Mouse (Mus musculus) forebrain, embryonic 13.5 days (tissue): ENCODE results near the gene Chka. TPM values are rescaled to one million over a fixed set of nuclear protein-coding genes. Genes with fewer than 3 reads are reported as not detected.
A peak's percentile ranks its signal among the peaks of the same experiment; 100 is the strongest.

ENCODE experiments used
- ATAC-seq: fragments of 200-750 bp; cut with Nextera tagmentation; 2 replicates; pipeline ENCODE4 v1.8.0; 2017
- H3K27ac ChIP-seq: fragments of 300-500 bp; sonication (generic); 2 replicates; pipeline ENCODE4 v1.5.1; 2015; ENCODE audit warnings: inconsistent platforms, mild to moderate bottlenecking, moderate library complexity
- H3K27me3 ChIP-seq: fragments of 300-500 bp; sonication (generic); 2 replicates; pipeline ENCODE4 v1.6.1; 2015; ENCODE audit warnings: mild to moderate bottlenecking, inconsistent platforms
- H3K36me3 ChIP-seq: fragments of 300-500 bp; sonication (generic); 2 replicates; pipeline ENCODE4 v1.6.1; 2015; ENCODE audit warnings: mild to moderate bottlenecking, inconsistent platforms; ENCODE audit not compliant: poor library complexity, severe bottlenecking
- H3K4me1 ChIP-seq: fragments of 300-500 bp; sonication (generic); 2 replicates; pipeline ENCODE4 v1.6.1; 2015; ENCODE audit warnings: inconsistent platforms
- H3K4me2 ChIP-seq: fragments of 300-500 bp; sonication (generic); 2 replicates; pipeline ENCODE4 v1.6.1; 2015; ENCODE audit warnings: inconsistent platforms, mild to moderate bottlenecking, moderate library complexity
- H3K4me3 ChIP-seq: fragments of 300-500 bp; sonication (generic); 2 replicates; pipeline ENCODE4 v1.5.1; 2015; ENCODE audit warnings: mild to moderate bottlenecking, inconsistent platforms
- H3K9ac ChIP-seq: fragments of 300-500 bp; sonication (generic); 2 replicates; pipeline ENCODE4 v1.6.1; 2015; ENCODE audit warnings: mild to moderate bottlenecking, inconsistent platforms
- H3K9me3 ChIP-seq: fragments of 300-500 bp; sonication (generic); replicated peaks from 2 replicates; pipeline ENCODE4 v1.6.1; 2016; ENCODE audit warnings: inconsistent platforms
- WGBS: fragments of 180-500 bp; shearing (Covaris S2); methylation state at CpG from one replicate; pipeline ENCODE4 v1.1.7; 2015; 5-methylcytosine and 5-hydroxymethylcytosine counted together
- polyA plus RNA-seq: library from polyadenylated mRNA; unstranded; fragments of >200 nt; fragmentation: Nextera tagmentation; extraction: Ambion mirVana; gene quantifications from 2 replicates; pipeline ENCODE4 v1.2.1, GENCODE M21; 2015

Chka gene
- polyA plus RNA-seq, 1 experiment from 2014 or later, result 54.8 TPM

DNA sequence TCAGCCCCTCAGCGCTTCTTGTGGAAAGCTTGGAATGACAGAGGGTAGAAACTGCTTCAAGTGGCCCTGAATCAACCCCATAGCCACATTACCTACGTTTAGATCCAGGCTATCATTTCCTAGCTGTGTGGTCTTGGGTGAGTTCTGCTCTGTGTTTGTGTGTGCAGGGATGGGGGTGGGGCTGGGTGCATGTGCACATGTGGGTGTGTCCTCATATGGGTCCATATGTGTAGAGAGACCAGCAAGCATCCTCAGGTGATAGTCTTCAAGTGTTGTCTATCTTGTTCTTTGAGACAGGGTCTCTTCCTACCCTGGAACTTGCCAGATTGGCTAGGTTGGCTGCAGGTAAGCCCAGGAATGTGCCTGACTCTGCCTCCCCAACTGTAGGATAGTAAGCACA, 2.3 kb upstream of the Chka start:
- no peak overlapping the region for H3K27ac ChIP-seq
- no peaks in the 10 kb centered on the region for H3K9me3 ChIP-seq
- H3K9ac ChIP-seq, result no peak overlapping the region
- no peak overlapping the region for H3K4me2 ChIP-seq
- no peaks in the 10 kb centered on the region for H3K36me3 ChIP-seq
- H3K4me3 ChIP-seq, result no peak overlapping the region
- 87% methylated on average over 2 of the region's 2 CpGs for WGBS
- no peaks in the 10 kb centered on the region for H3K27me3 ChIP-seq
- peaks cover 21% of the 10 kb centered on the region for H3K4me1 ChIP-seq
- no peak for ATAC-seq

DNA sequence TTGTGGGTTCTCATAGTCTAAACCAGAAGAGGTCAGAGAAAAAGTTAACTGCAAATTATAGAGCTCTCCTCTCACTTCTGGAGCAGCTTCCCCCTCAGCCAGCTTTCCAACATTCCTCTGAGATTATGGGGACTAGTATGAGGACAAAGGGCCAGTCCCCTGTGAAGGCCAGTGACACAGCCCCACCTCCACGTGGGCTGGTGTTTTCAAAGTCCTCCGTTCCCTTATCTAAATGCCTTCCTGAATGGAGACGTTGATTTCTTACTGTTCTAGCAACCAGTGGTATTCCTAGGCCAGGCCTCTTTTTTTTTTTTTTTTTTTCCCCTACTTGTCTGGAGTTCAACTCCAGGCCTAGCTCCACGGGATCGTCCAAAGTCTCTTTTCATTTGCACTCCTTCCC, 1.5 kb upstream of the Chka start:
- no peak for ATAC-seq
- Histone ChIP-seq H3K27me3 (no peaks in the 10 kb centered on the region), H3K4me1 (peaks cover 26% of the 10 kb centered on the region), H3K36me3 (no peaks in the 10 kb centered on the region), H3K4me3 (no peak overlapping the region), H3K9ac (no peak overlapping the region), H3K4me2 (no peak overlapping the region), H3K9me3 (no peaks in the 10 kb centered on the region), H3K27ac (no peak overlapping the region)
- 42% methylated on average over 5 of the region's 5 CpGs for WGBS

DNA sequence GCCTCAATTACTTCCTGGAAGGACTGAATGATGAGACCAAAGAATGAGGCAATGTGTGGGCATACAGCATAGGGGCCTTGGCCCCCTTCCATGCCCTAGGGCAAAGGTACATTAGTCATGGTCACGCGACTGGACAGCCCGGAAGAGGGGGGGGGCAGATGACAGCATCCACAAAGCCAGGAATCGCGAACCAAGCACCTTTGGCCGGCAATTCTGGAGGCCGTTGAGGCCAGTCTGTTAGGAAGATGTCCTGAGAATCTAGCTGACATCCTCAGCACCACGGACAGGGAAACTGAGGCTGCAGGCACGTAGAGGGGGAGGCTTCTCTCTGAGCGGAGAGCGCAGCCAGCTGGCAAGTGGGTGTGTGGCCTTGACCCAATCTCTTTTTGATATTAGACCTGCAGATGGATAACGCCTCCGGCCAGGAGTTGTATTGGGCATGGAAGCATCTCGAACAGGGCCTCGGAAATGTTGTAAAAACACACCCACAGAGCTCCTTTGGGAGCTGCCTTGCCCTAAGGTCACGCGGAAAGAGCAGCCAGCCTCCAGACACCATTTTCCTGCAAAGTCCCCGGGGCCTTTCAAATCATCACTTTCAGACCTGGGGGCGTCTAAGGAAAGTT, 615 bp upstream of the Chka start:
- no peak for ATAC-seq
- Histone ChIP-seq H3K27me3 (no peaks in the 10 kb centered on the region), H3K4me2 (peak overlapping the region; percentile 70), H3K36me3 (no peaks in the 10 kb centered on the region), H3K9ac (peak overlapping the region; percentile 85), H3K9me3 (no peaks in the 10 kb centered on the region), H3K27ac (peak overlapping the region; percentile 98), H3K4me3 (peak overlapping the region; percentile 82), H3K4me1 (peaks cover 34% of the 10 kb centered on the region)
- 7% methylated on average over 19 of the region's 19 CpGs for WGBS

DNA sequence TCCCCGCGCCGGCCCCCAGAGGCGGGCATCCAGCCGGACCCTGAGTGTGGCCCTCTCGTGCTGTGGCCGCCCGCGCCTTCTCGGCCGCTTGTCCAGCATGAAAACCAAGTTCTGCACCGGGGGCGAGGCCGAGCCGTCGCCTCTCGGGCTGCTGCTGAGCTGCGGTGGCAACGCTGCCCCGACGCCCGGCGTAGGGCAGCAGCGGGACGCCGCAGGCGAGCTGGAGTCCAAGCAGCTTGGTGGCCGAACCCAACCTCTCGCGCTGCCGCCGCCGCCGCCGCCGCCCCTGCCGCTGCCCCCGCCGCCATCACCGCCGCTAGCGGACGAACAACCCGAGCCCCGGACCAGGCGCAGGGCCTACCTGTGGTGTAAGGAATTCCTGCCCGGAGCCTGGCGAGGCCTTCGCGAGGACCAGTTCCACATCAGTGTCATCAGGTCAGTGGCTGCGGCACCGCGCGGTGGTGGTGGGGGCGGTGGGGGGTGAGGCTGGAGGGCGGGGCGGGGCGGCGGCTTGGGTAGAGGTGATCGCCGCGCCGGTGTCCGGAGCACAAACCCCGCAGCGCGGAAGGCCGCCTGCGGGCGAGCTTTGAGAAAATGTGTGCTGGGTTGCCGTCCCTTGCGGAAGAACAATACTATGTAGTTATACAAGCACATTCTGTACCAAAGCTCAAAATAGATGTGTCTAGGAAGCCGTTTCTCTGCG, 557 bp downstream of the Chka start:
- WGBS, result 1% methylated on average over 71 of the region's 74 CpGs
- H3K9ac ChIP-seq, result peak overlapping the region; percentile 85
- peak overlapping the region; percentile 82 for H3K4me3 ChIP-seq
- peak overlapping the region; percentile 98 for H3K27ac ChIP-seq
- H3K36me3 ChIP-seq, result no peaks in the 10 kb centered on the region
- peak overlapping the region; percentile 70 for H3K4me2 ChIP-seq
- no peaks in the 10 kb centered on the region for H3K9me3 ChIP-seq
- peak; percentile 43 for ATAC-seq
- peaks cover 38% of the 10 kb centered on the region for H3K4me1 ChIP-seq
- no peaks in the 10 kb centered on the region for H3K27me3 ChIP-seq

DNA sequence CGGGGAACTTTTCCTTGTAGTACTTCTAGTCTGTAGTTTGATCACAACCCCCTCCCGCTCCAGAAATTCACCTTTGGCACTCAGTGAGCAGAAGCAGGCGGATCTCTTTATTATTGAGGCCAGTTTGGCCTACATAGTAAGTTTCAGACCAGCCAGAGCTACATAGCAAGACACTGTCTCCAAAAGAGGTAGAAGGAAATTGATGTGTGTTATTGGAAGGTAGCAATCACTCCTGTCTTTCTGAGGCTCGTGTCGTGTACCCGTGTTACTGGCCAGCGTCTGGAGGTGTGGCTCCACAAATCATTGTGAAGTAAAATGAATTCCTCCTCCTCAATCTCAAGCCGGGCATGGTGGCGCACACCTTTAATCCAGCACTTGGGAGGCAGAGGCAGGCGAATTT, 1.5 kb downstream of the Chka start:
- Histone ChIP-seq H3K4me1 (peaks cover 42% of the 10 kb centered on the region), H3K4me2 (peak overlapping the region; percentile 70)

DNA sequence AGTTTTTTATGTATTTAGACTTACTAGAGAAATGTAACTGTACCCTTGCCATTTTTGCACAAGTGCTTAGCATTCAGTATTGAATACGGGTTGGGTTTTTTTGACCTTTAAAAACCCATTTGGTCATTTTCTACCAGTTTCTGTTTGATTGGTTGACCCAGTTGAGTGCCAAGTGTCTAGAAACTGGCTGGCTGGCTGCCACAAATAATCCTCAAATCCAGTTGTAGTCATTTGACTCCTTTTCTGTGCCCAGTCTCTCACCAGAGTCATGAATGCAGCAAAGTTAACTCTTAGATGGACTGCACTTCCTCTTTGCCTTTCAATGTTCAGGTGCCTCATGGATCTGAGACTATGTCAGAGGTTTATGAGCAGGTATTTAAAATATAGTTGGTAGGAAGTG, 2.3 kb downstream of the Chka start:
- Histone ChIP-seq H3K27me3 (no peaks in the 10 kb centered on the region), H3K9me3 (no peaks in the 10 kb centered on the region), H3K4me3 (no peak overlapping the region), H3K27ac (no peak overlapping the region), H3K36me3 (no peaks in the 10 kb centered on the region), H3K9ac (no peak overlapping the region), H3K4me2 (peak overlapping the region; percentile 70; the same call in 1 of the 2 replicates), H3K4me1 (peaks cover 42% of the 10 kb centered on the region)
- no peak for ATAC-seq
- WGBS, result 85% methylated on average over 1 of the region's 1 CpGs

More for the DNA sequence above, 1.5 kb downstream of the Chka start:
- H3K36me3 ChIP-seq, result no peaks in the 10 kb centered on the region
- no peaks in the 10 kb centered on the region for H3K27me3 ChIP-seq
- no peak overlapping the region for H3K9ac ChIP-seq
- no peak for ATAC-seq
- no peak overlapping the region for H3K27ac ChIP-seq
- no peaks in the 10 kb centered on the region for H3K9me3 ChIP-seq
- H3K4me3 ChIP-seq, result peak overlapping the region; percentile 82
- 90% methylated on average over 10 of the region's 10 CpGs for WGBS

DNA sequence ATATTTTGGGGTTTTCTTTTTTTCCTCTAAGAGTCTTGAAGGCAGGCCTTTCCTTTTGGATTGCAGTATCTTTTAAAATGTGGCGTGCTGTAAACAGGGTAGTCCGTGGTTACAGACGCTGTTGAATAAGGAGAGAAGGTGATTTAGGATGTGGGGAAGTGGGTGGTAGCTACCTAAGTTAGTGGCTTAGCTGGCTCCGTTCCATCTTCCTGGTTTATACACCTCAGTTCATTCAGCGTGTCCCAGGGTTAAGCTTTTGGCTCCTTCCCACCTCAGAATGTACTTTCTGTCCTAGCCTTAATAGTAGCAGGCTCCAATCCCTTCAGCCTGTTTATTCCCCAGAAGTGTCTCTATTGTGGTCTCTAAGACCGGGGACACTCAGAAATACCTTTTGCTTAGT, 3.5 kb downstream of the Chka start:
- ATAC-seq, result no peak
- H3K4me3 ChIP-seq, result no peak overlapping the region
- H3K9me3 ChIP-seq, result no peaks in the 10 kb centered on the region
- no peak overlapping the region for H3K9ac ChIP-seq
- H3K4me2 ChIP-seq, result peak overlapping the region; percentile 12
- no peak overlapping the region for H3K27ac ChIP-seq
- WGBS, result 64% methylated on average over 6 of the region's 6 CpGs
- no peaks in the 10 kb centered on the region for H3K36me3 ChIP-seq
- peaks cover 42% of the 10 kb centered on the region for H3K4me1 ChIP-seq
- no peaks in the 10 kb centered on the region for H3K27me3 ChIP-seq

DNA sequence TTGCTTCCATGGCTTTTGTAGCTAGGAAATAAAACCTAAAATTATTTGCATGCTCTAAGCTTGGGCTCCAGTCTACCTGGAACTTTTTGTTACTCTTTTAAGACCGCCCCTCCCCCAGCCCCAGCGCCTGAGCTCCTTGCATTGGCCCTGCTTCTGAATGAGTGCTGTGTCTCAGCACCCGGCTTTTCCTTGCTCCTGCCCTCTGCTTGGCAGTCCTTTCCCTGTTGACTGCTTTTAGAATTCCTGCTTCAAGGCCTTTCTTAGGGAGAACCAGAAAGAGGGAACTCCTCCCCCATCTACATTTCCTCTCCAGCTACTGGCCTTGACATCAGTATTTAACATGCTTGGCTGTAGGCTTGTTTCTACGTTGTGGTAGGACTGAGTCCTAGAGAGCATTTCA, 4.0 kb downstream of the Chka start:
- Histone ChIP-seq H3K4me1 (peaks cover 41% of the 10 kb centered on the region), H3K9ac (no peak overlapping the region), H3K4me3 (no peak overlapping the region), H3K9me3 (no peaks in the 10 kb centered on the region), H3K27ac (no peak overlapping the region), H3K4me2 (peak overlapping the region; percentile 12; the same call in 1 of the 2 replicates), H3K36me3 (peaks cover under 1% of the 10 kb centered on the region; the same call in 1 of the 2 replicates), H3K27me3 (no peaks in the 10 kb centered on the region)
- 22% methylated on average over 4 of the region's 4 CpGs for WGBS
- ATAC-seq, result no peak

DNA sequence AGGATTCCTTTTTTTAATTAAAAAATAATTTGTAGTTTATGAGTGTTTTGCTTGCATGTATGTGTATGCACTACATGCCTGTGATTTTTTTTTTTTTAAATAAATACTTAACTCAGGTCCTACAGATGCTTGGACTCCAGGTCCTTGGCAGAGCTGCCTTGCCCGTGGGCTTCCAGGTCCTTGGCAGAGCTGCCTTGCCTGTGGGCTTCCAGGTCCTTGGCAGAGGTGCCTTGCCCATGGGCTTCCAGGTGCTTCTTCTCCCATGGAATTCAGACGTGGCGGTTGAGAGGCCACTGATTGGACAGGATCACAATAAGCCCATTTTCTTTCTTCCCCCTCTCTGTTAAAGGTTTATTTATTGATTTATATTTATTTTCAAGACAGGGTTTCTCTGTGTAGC, 5.6 kb downstream of the Chka start:
- H3K9ac ChIP-seq, result no peak overlapping the region
- H3K27ac ChIP-seq, result no peak overlapping the region
- H3K4me3 ChIP-seq, result no peak overlapping the region
- no peaks in the 10 kb centered on the region for H3K9me3 ChIP-seq
- H3K4me2 ChIP-seq, result no peak overlapping the region
- H3K4me1 ChIP-seq, result peaks cover 34% of the 10 kb centered on the region
- H3K27me3 ChIP-seq, result no peaks in the 10 kb centered on the region
- WGBS, result 86% methylated on average over 3 of the region's 3 CpGs
- H3K36me3 ChIP-seq, result peaks cover 5% of the 10 kb centered on the region; the same call in 1 of the 2 replicates
- no peak for ATAC-seq

DNA sequence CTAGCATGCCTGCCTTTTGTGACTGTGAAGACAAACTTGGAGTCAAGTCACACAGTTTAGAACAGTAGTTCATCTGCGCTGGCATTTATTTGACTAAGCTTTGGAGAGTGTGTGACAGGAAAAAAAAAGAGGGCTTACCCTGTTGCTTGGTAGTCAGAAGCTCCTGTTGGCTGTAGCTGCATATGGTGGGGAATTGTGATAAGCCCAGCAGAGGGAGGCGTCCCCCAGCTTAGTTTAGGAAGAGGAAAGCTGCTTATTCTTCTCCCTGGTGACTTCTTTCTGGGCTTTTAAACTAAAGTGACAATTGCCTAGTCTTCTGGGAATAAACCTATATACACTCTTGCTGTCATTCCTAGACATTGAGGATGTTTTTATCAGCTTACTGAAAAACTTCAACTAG, 11.1 kb downstream of the Chka start:
- Histone ChIP-seq H3K27ac (no peak overlapping the region), H3K27me3 (no peaks in the 10 kb centered on the region), H3K4me3 (no peak overlapping the region), H3K36me3 (peaks cover 29% of the 10 kb centered on the region), H3K9ac (no peak overlapping the region), H3K9me3 (no peaks in the 10 kb centered on the region), H3K4me2 (no peak overlapping the region), H3K4me1 (no peaks in the 10 kb centered on the region)
- 83% methylated on average over 2 of the region's 2 CpGs for WGBS
- no peak for ATAC-seq

DNA sequence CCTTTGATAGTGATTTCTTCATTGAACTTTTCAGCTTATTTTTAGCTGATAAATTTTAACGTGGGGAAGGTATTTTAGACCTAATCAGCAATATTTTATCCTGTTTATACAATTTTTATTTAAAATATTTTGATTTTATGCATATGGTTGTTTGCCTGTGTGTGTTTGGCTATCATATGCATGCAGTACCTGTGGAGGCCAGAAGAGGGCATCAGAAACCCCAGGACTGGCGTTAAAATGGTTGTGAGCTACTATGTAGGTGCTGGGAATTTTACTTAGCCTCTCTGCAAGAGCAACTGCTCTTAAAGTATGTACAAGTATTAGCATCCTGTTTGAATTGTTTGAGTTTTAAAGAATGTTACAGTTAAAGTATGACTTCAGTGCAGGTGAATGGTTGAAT, 13.4 kb downstream of the Chka start:
- 83% methylated on average over 2 of the region's 2 CpGs for WGBS
- H3K4me1 ChIP-seq, result no peaks in the 10 kb centered on the region
- no peak overlapping the region for H3K9ac ChIP-seq
- H3K9me3 ChIP-seq, result no peaks in the 10 kb centered on the region
- no peaks in the 10 kb centered on the region for H3K27me3 ChIP-seq
- no peak overlapping the region for H3K4me3 ChIP-seq
- H3K27ac ChIP-seq, result no peak overlapping the region
- ATAC-seq, result no peak
- no peak overlapping the region for H3K4me2 ChIP-seq
- peaks cover 29% of the 10 kb centered on the region for H3K36me3 ChIP-seq

DNA sequence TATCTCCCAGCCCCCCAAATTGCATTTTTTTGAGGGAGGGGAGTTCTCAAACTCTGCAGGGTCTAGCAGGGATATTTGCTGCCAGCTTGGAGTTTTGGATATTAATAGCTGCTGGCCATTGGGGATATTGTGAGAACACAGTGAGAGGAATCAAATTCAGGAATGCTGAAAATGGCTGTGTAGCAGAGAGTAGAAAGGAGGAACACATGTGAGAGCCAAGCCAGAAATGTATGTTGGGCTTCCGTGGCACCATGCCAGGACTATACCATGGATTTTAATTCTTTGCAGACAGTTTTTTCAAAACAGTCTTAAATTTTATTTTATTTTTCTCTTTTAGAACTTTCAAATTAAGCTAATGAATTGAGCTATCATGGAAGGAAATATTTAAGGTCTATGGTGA, 16.7 kb downstream of the Chka start:
- no peaks in the 10 kb centered on the region for H3K27me3 ChIP-seq
- no peaks in the 10 kb centered on the region for H3K9me3 ChIP-seq
- peaks cover 24% of the 10 kb centered on the region for H3K36me3 ChIP-seq
- 91% methylated on average over 1 of the region's 1 CpGs for WGBS
- H3K4me1 ChIP-seq, result peaks cover 10% of the 10 kb centered on the region; the same call in 1 of the 2 replicates
- ATAC-seq, result no peak
- H3K9ac ChIP-seq, result no peak overlapping the region
- H3K27ac ChIP-seq, result no peak overlapping the region
- no peak overlapping the region for H3K4me3 ChIP-seq
- no peak overlapping the region for H3K4me2 ChIP-seq
